Mouse (Mus musculus) kidney, adult 2 months (tissue): ENCODE measurements around the gene Il12b.

Source experiments
- CTCF ChIP-seq: fragments of 200-500 bp; conservative IDR thresholded peaks from 2 replicates; pipeline ENCODE4 v1.5.1; 2011; ENCODE audit warnings: low read depth, mild to moderate bottlenecking, control low read depth, low read length, moderate library complexity, mixed read lengths; ENCODE audit not compliant: insufficient read depth, insufficient read length
- POLR2A ChIP-seq: fragments of 200-500 bp; IDR thresholded peaks from one replicate; pipeline ENCODE4 v1.6.1; 2011; ENCODE audit warnings: low read depth, low read length, control low read depth

DNA sequence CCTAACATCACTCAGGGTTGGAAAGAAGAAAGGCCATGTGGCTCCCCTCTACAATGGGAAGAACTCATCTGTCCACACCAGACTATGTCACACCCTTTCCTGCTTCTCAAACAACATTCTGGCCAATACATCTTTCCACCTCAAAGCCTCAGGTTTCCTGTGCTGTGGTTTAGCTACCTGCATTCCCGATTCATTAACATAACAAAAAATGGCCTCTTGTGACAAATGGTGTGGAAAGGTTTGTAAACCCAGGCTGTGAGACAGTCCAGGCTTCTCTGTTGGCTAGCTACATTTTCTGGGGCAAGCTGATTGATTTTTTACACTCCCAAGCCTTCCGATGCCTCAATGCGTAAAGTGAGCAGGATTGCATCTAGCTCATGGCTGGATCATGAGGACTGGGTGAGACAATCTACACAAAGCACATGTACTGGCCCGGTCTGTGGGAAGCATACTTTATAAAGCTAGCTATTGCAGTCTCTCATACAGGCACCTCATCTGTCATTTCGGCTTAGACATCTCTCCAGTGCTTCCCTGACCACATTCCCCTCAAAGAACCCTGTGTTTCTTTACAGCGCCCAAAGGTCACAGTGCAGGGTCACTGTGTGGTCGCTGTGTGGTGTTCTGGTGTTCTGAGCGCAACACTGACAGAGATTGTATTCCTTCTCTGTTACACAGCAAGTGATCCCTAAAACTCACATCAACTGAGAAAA, 6.6 kb upstream of the Il12b start:
- TF ChIP-seq POLR2A (no peak), CTCF (no peak)
